Mouse (Mus musculus) kidney, adult 9 months (tissue): ENCODE measurements at regions not wholly inside any gene's neighbourhood (a gene's known extent, or its start where the extent isn't known, plus 50 kb on each side); places are given as distances from the start of the nearest gene placed in this dataset.

Experiments used
- DNase-seq: peaks from one replicate; pipeline ENCODE4 v3.0.0; 2022

- DNase-seq, result no peak
These were observed 336.7 kb upstream of the Tenm4 start for GRCm38 (mm10) chr7:95834236-95834919.

GRCm38 (mm10) chr7:95840476-95840875 is 330.6 kb upstream of the Tenm4 start:
- no peak for DNase-seq

GRCm38 (mm10) chr7:95849874-95850273 is 321.2 kb upstream of the Tenm4 start:
- no peak for DNase-seq

GRCm38 (mm10) chr7:95852630-95853029 is 318.4 kb upstream of the Tenm4 start:
- no peak for DNase-seq

DNA sequence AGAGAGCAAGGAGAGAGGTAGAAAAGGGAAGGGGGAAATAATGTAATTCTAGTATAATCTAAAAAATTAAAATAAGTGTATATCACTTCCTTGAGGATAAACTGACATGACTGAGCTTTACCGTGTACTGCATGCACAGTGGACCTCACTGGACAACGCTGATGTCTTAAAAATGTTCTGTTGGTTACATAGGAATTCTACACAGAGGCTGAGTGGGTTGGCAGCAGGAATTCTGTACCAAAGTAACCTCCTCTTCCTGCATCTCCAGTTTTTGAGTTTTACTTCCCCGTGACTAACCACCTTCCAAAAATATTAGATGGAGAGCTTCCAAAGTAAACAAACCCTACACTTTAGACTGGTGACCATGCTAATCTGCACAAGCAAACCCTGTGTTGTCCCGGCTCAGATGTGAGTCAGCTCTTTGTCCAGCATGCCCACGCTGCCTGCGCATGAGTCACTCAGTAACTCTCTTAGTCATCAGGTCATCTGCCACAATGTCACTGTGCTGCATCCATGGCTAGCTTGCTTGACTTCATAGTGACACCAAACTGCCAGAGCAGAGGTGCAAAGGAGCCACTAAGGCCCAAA is 317.7 kb upstream of the Tenm4 start:
- DNase-seq, result peak; percentile 6

GRCm38 (mm10) chr7:95858247-95858646 is 312.8 kb upstream of the Tenm4 start:
- DNase-seq, result no peak

- peak; percentile 11 for DNase-seq
These were observed 306.8 kb upstream of the Tenm4 start for GRCm38 (mm10) chr7:95864233-95864632.

DNA sequence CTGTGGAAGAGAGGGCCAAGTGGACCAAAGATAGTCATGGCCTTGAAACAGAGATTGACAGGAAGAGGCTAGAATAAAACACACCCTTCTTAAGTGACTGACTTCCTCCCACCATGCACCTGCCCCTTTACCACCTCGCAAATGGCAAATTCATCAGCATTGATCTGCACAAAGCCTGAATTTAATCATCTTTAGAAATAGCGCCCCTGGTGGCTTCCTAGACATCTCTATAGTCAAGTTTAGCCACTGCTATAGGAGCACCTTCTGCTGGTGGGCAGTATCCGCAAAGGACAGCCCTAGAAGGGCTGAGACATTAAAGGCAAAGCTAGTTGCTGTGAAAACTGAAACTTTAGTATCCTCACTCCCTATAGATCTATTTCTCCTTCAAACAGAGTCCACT is 305.8 kb upstream of the Tenm4 start:
- peak; percentile 5 for DNase-seq

- no peak for DNase-seq
These were observed 302.3 kb upstream of the Tenm4 start for GRCm38 (mm10) chr7:95868753-95869152.

DNA sequence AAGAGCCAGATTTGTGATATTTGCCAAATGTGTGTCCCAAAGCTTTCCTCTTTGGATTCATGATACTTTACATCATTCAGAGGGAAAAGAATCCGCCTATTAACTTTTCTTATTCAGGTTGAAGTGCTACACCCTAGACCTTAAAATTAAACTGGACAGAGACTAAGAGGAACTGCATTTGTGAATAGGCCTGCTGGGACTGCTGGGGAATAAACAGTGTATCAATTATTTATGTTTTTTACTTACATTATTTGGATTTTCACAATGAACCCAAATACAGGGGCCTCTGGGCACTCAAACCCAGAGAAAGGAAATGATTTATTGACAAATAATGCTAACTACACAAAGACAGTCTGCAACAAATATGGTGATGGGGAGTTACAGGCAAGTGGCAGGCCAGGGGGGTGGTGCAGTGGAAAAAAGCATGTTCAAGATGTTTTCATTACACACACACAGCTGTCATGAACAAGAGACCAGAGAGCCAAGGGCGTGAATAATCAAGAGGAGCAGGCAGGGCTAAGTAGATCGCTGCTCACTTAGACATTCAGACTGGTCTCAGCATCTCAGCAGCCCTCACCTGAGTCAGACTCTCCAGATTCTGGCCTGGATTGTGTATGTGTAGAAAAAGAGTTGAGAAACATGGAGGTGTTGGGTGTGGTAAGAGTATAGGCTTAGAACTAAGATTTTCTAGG is 290.3 kb upstream of the Tenm4 start:
- DNase-seq, result no peak

DNA sequence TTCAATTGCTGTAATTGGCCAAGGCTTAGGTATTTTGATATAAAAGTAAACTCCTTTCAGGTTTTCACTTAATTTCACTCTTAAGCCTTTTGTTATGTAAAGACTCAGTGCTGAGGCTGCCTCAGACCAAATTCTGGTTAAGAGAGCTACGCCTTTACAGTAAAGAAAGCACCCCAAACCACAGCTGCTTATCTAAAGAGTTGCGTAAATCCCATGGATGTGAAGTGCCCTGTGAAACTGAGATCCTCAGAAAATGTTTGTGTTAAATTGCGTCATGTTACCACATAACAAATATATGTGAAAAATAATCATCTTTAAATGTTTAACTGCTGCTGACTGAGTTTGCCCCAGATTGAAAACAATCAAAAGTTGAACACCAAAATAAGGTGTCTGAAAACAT is 269.5 kb upstream of the Tenm4 start:
- DNase-seq, result no peak

DNA sequence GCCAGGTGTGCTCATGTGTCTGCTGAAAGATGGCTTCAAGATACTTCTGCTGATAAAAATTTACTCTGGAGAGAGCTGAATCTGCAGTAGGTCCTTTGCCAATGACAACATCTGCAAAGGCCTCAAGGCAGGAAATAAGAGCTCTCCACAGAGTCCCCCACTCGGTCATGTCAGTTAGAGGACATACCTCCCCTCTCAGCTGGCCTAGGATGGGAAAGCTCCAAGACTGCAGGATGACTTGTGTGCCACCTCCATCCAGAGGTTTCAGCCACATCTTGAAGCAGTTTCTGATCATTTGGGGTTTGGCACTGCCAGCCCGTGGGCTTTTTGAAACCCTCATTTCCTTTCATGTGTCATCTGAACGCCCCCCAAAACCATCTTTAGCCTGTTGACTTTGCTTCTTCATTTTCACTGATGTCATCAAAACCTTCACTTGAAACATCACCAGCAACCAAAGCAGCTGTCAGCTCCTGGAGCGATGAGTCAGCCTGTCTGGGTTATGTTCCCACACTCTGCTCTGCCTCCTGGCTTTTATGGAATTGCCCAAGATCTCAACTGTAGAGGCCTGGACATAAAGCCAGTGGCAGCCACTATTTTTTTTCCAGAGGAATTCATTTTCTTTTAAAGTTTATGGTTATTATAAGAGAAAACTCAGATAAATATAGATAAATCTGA is 256.5 kb upstream of the Tenm4 start:
- no peak for DNase-seq

DNA sequence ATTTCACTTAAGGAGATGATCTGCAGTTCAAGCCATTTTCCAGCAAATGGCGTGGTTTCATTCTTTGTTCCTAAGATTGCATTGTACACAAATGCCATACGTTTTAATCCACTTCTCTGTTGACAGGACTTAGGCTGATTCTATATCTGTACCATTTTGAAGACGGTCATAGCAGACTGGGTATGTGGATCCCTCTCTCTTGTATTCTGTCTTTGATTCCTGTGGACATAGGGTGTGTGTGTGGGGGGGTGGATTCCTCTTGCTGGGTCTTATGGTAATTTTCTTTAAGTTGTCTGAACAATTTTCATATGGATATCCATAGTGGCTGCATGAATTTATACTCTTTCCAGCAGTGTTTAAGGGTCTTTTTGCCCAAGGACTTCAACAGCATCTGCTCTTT is 251.1 kb upstream of the Tenm4 start:
- DNase-seq, result no peak

- peak; percentile 6 for DNase-seq
These were observed 246.2 kb upstream of the Tenm4 start for GRCm38 (mm10) chr7:95924805-95925204.

DNA sequence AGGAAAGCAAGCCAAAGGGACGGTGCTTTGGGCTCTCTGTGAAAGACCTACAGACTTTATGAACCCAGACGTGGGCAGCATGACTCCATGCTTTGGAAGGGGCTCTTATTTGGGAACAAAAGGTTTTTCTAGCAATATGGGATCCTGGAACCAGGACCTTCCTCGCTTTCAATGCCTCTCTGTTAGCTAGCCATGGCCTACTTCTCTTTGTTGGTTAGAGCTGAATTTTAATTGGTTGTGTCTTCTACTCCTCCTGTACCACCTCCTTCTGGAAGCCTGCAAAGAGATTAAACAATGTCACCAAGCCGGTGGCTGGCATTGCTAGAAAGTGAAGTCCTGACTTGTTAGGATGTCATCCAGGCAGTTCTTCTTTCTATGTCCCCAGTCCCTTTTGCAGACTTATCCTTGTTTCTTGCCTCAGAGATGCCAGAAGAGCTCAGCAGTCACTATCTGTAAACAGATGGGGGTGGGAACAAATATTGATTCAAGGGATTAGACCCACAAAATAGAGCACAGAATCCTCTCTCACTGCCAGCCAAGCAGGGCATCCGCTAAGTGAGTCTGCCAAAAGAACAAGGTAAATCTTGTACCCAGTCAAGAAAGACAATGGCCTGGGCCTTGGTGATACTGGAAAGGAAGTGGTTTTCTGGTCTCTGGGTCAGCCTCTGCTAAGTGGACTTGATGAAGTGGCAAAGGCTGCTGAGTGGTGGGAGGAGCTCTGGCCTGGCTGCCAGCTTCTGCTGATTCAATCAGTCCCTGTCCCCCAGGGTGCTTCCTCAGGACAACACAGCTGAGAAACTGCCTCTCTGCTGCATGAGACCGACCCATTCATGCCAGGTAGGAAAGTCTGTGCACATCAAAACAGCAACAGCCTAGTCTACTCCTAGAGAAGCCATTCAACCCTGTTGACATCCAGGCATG is 244.7 kb upstream of the Tenm4 start:
- no peak for DNase-seq

DNA sequence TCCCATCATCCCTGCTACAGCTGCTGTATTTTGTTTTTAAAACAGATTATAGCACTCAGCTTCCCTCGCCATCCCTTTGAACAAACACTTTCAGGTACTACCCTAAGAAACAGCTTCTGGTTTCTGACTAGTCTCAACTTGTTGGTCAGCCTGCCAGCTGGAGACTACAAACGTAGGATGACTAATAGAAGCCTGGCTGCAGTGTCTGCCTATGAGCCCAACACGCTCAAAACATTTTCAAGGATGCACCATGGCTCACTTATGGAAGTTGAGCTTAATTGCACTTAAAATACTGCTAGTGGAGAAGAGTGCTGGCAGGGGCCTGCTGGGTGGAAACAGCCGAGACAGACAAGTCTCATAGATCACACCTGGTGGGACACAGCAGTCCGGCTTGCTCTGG is 234.4 kb upstream of the Tenm4 start:
- DNase-seq, result no peak

- DNase-seq, result no peak
These were observed 227.6 kb upstream of the Tenm4 start for GRCm38 (mm10) chr7:95943420-95943819.

DNA sequence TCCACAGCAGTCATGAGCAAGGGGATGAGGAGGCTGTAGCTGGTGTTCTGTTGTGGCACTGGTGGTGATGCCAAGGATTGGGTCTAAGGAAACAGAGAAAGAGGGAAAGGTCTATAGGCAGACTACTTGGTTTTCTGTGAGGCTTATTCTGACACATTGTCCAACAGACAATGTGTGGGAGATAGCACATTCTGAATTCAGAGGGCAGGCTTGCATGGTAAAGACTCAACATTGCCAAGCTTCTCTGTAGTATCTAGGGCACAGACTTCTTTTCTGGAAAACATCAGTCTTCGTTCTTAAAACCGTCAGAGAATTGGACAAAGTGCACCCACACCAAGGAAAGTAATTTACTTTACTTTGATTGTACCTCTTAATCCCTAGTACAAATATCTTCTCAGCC is 218.7 kb upstream of the Tenm4 start:
- no peak for DNase-seq

- no peak for DNase-seq
These were observed 216.5 kb upstream of the Tenm4 start for GRCm38 (mm10) chr7:95954511-95954910.

- no peak for DNase-seq
These were observed 215.9 kb upstream of the Tenm4 start for GRCm38 (mm10) chr7:95955119-95955518.

DNA sequence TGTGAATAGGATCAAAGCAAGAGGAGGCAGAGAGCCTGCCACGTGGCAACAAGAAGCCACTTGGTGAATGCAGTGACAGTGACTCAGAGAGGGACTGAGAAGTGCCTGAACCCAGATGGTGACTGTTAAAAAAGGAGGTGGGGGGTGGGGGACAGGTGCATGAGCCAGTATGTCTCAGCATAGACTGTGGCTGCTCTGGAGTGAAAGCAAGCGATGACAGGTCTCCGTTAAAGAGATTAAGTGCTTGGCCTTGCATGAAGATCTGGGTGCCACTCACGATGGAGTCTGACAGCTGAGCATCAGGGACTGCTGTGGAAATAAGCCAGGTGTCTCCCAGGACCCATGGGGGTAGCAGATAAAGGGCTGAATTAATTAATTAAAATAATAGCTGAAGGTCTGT is 212.0 kb upstream of the Tenm4 start:
- DNase-seq, result no peak

DNA sequence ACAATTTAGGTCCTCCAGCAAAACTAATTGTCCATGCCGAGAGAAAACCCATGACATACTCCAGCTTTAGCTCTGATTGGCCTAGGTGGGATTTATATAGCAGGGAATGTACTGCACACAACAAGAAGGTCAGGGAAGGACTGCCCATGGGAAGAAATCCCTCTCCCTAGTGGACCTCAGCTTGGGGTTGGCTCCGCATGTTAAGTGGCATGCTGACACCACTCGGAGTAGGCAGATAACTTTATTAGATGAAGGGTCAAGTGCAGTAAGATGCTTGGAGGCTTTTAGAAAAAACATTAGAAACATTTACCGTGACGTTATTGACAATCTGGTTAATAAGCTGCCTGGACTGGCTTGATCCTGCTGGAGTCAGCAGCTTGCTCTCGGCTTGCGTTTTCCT is 199.2 kb upstream of the Tenm4 start:
- DNase-seq, result no peak

DNA sequence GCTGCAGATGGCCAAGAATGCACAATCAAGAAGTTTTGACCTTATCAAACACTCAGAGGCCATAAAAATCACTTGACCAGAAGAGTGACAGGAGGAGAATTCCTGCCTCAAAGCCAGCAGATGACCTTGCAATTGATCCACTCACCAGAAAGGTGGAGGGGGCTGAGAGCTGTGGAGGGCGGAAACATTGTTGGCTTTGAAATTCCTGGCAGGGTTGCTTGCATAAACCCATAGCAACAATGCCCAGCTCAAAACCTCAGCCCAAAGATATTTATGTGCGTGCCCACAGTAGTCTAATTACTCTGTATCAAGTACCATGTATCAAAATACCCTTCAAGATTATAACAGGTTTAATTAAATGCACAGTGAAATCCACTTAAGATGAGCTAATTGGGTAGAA is 197.0 kb upstream of the Tenm4 start:
- no peak for DNase-seq
